Mouse (Mus musculus) kidney, postnatal 4 days (tissue): ENCODE measurements around the gene Pdf.
"Not testable (repeated sequence)": the region's sequence is repeated elsewhere in the genome, so short reads cannot be mapped to it uniquely, and the experiment has no call there.

ENCODE experiments used
- DNase-seq, 2 experiments: peaks; one replicate each; pipeline ENCODE4 v3.0.0; 2021; ENCODE audit warnings: mixed read lengths in 2 of 2

Gene Pdf

GRCm38 (mm10) chr8:107035641-107036040, 12.8 kb downstream of the Pdf start:
- DNase-seq, result no peak

GRCm38 (mm10) chr8:107033609-107034008, 14.8 kb downstream of the Pdf start:
- DNase-seq, result not testable (repeated sequence)

- DNase-seq, result no peak
These were observed 16.8 kb downstream of the Pdf start for GRCm38 (mm10) chr8:107031577-107032090.

GRCm38 (mm10) chr8:107030650-107031576, 17.5 kb downstream of the Pdf start, which contains the start of gene Vps4a:
TSS of gene Vps4a (plus strand) at chr8:107031222.
- DNase-seq, result peak; percentile 98 to 99

GRCm38 (mm10) chr8:107030058-107030457, 18.4 kb downstream of the Pdf start:
- no peak for DNase-seq

GRCm38 (mm10) chr8:107029310-107029709, 19.1 kb downstream of the Pdf start:
- no peak for DNase-seq

GRCm38 (mm10) chr8:107023479-107023878, 24.9 kb downstream of the Pdf start:
- no peak for DNase-seq

GRCm38 (mm10) chr8:107014915-107015314, 33.5 kb downstream of the Pdf start:
- no peak for DNase-seq

GRCm38 (mm10) chr8:107012666-107013065, 35.7 kb downstream of the Pdf start:
- DNase-seq, result no peak

- no peak for DNase-seq
These were observed 40.6 kb downstream of the Pdf start for GRCm38 (mm10) chr8:107007795-107008194.

GRCm38 (mm10) chr8:107002532-107002931, 45.9 kb downstream of the Pdf start:
- DNase-seq, result peak; percentile 96 to 97

GRCm38 (mm10) chr8:106999068-106999467, 49.3 kb downstream of the Pdf start:
- peak; percentile 55 to 66 for DNase-seq

GRCm38 (mm10) chr8:106997416-106997815, 51.0 kb downstream of the Pdf start:
- DNase-seq, result no peak

- DNase-seq, result not testable (repeated sequence)
These were observed 52.1 kb downstream of the Pdf start for GRCm38 (mm10) chr8:106996339-106996738.
